Mouse (Mus musculus) pancreas, adult 10 weeks (tissue): ENCODE measurements around the gene Trappc6a. TPM values are rescaled to one million over a fixed set of nuclear protein-coding genes. Genes with fewer than 3 reads are reported as not detected.

ENCODE experiments used
- polyA plus RNA-seq: library from polyadenylated mRNA; stranded (reverse); fragments of 350-450 nt; fragmentation: Illumina TruSeq; extraction: RNeasy Lipid Tissue Mini Kit (QIAGEN cat#74804); gene quantifications from one replicate; pipeline ENCODE4 v1.2.3, GENCODE M21; 2015; ENCODE audit warnings: low read depth, low replicate concordance; ENCODE audit not compliant: insufficient read depth

The Trappc6a gene
- 19.1 TPM for polyA plus RNA-seq

DNA sequence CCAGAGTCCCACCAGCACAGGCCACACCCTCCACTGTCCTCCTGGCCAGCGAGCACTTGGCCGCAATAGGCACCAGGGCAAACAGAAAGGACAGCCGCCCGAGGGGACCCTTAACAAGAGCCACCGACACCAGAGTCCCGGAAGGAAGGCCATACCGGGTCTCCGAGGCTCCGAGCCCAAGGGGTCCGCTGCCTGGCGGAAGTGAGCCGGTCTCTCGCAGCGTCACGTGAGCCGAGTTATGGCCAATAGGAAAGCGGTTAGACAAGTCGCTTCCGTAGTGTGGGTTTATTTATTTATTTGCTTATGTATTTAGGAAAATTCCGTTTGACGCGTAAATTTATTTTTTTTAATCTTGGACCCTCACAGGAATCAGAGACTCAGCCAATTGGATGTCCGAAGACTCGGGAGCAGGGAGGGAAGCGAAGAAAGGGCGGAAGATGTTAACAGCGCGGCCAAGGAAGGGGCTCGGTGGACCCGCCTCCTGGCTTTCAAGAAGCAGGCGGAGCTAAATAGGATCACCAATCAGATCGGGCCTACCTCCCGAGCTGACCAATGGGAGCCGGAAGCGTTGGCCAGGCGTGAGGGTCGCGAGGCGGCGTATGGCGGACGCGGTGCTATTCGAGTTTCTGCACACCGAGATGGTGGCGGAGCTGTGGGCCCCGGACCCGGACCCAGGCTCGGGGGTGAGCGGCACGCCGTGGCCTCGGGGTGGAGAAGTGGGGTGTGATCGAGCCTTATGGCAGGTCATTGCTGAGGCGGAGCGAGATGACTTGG lies at the start of gene Trappc6a, which contains the start of gene Bloc1s3:
Gene Trappc6a (plus strand): TSS at position 246 of the 774 bp plus-strand sequence.
Gene Bloc1s3 (minus strand): TSS at position 218 of the 774 bp plus-strand sequence.

DNA sequence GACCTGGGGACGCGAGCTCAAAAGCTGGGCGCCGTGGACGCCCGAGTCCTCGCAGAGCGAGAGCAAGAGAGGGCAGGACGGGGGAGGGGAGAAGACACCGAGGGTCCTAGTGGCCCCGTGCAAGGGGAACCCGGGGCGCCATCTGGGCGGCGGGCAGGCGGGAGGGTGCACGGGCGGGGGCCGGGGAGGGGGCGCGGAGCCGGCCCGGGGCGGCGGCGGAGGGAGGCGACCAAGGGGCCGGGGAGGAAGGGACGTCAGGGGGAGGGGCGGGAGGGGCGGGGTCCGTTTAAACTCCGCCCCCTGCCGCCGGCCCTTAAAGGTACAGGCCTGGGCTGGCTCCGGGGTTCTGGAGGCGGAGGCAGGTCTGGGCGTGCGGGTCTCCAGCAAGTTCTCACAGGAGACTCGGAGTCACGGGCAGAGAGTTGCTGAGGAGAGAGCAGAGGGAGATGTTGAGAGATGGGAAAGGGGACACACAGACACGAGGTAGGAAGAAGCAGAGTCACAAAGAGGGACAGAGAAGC lies 49.5 kb upstream of the Trappc6a start, which contains the start of gene Mark4:
Gene Mark4 (minus strand): TSS at position 231 of the 521 bp plus-strand sequence.

DNA sequence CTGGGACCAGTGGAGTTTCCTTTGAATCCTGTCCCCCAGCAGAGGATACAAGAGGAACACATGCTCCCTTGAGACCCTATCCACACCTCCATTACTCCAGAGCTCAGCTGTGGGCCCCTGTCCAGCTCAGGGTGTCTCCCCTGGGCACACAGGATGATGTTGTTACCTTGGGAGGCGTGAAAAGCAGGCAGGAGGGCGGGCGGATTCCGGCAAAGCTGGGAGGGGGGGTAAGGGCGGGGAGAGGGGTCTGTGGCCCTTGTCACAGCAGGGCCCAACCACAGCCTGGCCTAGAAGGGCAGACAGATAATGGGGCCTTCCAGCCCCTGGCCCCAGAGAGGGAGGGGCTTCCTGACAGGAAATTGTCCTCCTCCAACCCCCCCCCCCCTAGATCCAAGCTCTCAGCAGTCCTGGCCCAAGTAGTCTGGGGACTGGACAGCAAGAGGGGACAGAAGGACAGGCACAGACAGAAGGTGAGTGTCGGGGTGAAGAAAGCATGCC lies 45.3 kb upstream of the Trappc6a start, which contains the start of gene Exoc3l2:
Gene Exoc3l2 (plus strand): TSS at position 448 of the 498 bp plus-strand sequence.

DNA sequence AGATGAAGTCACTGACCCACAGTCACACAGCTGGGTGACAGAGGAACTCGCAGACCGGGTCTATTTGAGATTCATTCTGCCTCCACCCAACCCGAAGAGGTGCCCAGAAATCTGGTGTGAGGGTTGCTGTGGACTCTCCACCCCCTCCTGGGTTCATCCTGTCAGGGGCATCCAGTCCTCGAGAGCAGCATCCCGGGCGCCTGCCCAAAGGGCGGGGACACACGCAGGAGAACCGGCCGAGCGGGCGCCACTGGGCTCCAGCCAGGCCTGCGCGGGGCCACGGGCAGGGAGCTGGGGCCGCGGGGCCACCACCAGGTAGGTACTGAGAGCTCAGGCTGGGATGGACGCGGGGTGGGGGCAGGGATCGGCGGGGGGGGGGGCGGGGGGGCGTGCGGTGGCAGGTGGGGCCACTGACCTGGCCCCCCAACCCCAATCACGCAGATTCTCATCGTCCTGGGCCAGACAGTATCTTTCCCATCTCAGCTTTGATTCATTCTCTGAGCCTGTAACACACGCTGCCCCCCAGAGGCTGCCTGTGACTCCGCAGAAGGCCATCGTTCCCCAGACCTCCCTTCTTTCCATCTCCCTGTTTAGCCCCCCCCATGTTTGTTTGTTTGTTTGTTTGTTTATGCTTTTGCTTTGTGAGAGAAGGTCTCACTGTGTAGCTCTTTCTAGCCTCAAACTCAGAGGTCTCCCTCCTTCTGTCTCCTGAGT lies 9.6 kb downstream of the Trappc6a start, which contains the start of gene Nkpd1:
Gene Nkpd1 (plus strand): TSS at position 187 of the 714 bp plus-strand sequence.

DNA sequence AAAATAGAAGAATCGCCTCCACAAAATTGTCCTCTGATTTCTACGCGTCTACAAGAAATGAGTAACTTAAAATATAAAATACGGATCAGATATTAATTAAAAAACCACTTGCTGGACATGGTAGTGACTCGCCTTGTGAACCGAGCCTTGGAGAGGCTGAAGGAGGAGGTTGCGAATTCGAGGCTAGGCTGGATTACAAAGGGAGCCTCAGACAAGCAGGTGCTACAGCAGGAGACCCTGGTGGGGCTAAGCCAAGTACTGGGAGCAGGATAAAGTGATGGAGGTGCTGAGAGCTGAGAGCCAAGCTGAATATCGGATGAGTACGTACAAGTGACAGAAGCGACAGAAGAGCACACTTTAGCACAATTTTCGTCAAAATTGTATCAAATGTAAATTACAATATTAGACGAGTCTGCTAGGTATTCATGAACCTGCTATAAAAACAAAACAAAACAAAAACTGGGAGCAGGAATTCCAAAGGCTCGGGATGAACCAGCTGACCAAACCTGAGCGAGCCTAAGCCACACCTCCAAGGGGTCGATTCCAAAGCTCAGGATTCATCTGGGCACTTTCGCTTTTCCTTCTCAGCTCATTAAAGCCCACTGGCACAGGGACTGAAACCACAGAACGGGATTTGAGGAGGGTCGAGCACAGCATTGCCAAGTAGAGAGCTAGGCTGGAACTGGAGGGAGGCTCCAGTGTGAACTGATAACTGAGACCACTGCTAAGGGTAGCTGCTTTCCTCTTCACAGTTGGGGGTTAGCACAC lies 54.6 kb downstream of the Trappc6a start, which contains the start of gene Ppp1r37:
Gene Ppp1r37 (minus strand): TSS at position 434 of the 768 bp plus-strand sequence.

Other genes with a start within 250 kb of the Trappc6a start
- 15.6 TPM for gene Vasp, start 236.6 kb upstream of the Trappc6a start, polyA plus RNA-seq
- not detected for gene Ppm1n, start 228.3 kb upstream of the Trappc6a start, polyA plus RNA-seq
- gene Rtn2, start 225.8 kb upstream of the Trappc6a start, polyA plus RNA-seq: 0.98 TPM
- gene Fosb, start 198.3 kb upstream of the Trappc6a start, polyA plus RNA-seq: 3.5 TPM
- 11.2 TPM for gene Ercc1, start 163.6 kb upstream of the Trappc6a start, polyA plus RNA-seq
- gene Cd3eap, start 148.9 kb upstream of the Trappc6a start, polyA plus RNA-seq: 2.5 TPM
- 2.4 TPM for gene Ppp1r13l, start 148.6 kb upstream of the Trappc6a start, polyA plus RNA-seq
- 7.7 TPM for gene Ercc2, start 126.4 kb upstream of the Trappc6a start, polyA plus RNA-seq
- gene Klc3, start 104.3 kb upstream of the Trappc6a start, polyA plus RNA-seq: 4.6 TPM
- gene Ckm, start 103.6 kb upstream of the Trappc6a start, polyA plus RNA-seq: 0.68 TPM
- 7.8 TPM for gene Mark4, start 49.6 kb upstream of the Trappc6a start, polyA plus RNA-seq
- gene Exoc3l2, start 45.1 kb upstream of the Trappc6a start, polyA plus RNA-seq: 14.3 TPM
- 1.00 TPM for gene Bloc1s3, start within 50 bp of the Trappc6a start, polyA plus RNA-seq
- not detected for gene Nkpd1, start 9.4 kb downstream of the Trappc6a start, polyA plus RNA-seq
- gene Ppp1r37, start 54.7 kb downstream of the Trappc6a start, polyA plus RNA-seq: 31.9 TPM
- gene Zfp296, start 68.9 kb downstream of the Trappc6a start, polyA plus RNA-seq: not detected
- gene Gemin7, start 69.2 kb downstream of the Trappc6a start, polyA plus RNA-seq: 23.7 TPM
- 22.2 TPM for gene Clasrp, start 96.1 kb downstream of the Trappc6a start, polyA plus RNA-seq
- gene Relb, start 121.0 kb downstream of the Trappc6a start, polyA plus RNA-seq: 4.5 TPM
- 22.6 TPM for gene Clptm1, start 156.6 kb downstream of the Trappc6a start, polyA plus RNA-seq
- gene Apoc2, start 169.5 kb downstream of the Trappc6a start, polyA plus RNA-seq: not detected
- gene Gm44805, start 173.0 kb downstream of the Trappc6a start, polyA plus RNA-seq: not detected
- not detected for gene Apoc4, start 173.1 kb downstream of the Trappc6a start, polyA plus RNA-seq
- gene Apoc1, start 184.3 kb downstream of the Trappc6a start, polyA plus RNA-seq: 15.3 TPM
- gene Apoe, start 190.8 kb downstream of the Trappc6a start, polyA plus RNA-seq: 298 TPM
- gene Tomm40, start 207.0 kb downstream of the Trappc6a start, polyA plus RNA-seq: 10.2 TPM
- gene Nectin2, start 242.1 kb downstream of the Trappc6a start, polyA plus RNA-seq: 7.7 TPM